Mouse (Mus musculus) spleen, embryonic (tissue): ENCODE results near the gene Angptl6.

Experiments used
- CTCF ChIA-PET: fragments of 350-600 bp; sonication (Branson Sonifier 250); formaldehyde crosslinking; loops from one replicate; lab custom pipeline; 2022; lab: Charles Lee

Angptl6 gene

DNA sequence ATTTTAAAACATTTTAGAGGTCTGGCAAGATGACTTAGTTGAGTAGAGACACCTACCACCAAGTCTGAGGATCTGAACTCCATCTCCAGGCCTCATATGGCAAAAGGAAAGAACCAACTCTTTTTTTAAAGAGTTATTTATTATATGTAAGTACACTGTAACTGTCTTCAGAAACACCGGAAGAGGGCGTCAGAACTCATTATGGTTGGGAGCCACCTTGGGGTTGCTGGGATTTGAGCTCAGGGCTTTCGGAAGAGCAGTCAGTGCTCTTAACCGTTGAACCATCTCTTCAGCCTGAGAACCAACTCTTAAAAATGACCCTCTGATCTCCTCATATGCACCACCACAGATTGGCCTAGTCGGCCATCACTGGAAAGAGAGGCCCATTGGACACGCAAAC lies 7.7 kb upstream of the Angptl6 start:
- CTCF ChIA-PET = no interaction called here

DNA sequence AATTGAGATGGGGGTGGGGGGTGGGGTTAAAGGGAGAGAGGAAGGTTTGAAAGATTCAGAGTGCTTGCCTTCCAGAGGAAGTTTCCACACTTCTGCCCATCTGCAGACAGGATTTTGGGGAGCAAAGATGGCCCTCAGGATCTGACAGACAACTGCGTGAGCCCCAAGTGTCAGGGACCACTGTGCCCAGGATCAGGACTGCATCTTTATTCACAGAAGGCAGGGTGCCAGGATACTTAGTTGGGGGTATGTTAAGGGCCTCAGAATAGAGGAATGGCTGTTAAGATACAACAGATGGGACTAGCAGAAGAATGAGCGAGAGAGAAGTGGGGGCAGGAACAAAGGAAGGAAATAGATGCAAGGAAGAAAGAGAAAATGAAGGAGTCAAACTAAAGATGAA lies 7.0 kb upstream of the Angptl6 start:
- CTCF ChIA-PET = no interaction called here

DNA sequence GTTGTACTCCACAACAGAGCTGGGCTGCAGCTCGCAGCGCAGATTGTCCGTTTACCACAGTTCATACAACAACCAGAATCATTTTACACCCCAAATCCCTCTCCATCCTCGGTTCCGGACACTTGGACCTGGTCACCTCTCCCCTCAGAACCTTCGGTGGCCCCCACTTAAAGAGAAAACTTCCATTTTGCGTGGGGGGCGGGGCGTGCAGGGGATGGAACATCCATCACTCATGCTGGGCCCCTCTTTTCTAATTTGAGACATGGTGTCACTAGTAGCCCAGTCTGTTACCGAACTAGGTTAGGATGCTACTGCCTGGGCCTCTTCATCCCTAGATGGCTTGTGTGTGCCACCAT lies 839 bp downstream of the Angptl6 start:
- CTCF ChIA-PET = interaction anchor here (1.0 kb wide), 1 partner anchor 20 kb away, joined by 9 read pairs; the partner anchor contains the start of gene Eif3g

DNA sequence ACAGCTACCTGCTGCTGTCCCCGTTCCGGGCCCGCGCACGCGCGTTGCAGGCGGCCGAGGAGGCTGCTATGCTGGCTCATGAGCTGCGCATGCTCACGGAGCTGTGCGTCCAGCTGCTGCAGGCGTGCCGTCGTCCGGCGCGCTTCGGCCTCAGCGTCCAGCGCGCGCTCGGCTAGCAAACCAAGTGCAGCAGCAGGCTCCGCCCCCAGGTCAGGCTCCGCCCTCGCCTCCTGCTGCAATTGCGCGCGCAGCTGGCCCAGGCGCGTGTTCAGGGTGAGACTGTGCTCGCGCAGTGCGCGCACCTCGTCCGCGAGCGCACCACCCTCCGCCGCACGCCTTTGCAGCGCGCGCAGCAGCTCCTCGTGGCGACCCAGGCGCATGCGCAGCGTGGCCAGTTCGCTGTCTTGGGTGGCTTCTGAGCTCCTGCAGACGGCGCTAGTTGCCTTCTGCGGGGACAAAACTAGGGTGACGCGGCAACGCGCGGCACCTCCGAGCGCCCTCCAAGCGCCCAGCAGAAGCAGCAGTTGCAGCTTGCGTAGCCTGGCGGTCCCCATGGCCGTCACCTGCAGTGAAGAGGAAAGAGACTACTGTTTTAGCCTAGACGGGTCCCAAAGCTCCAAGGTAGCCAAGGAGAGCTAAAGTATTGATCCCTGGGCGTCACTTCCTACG lies 1.4 kb downstream of the Angptl6 start:
- CTCF ChIA-PET = interaction anchor here (1.0 kb wide), 1 partner anchor 20 kb away, joined by 9 read pairs; the partner anchor contains the start of gene Eif3g

DNA sequence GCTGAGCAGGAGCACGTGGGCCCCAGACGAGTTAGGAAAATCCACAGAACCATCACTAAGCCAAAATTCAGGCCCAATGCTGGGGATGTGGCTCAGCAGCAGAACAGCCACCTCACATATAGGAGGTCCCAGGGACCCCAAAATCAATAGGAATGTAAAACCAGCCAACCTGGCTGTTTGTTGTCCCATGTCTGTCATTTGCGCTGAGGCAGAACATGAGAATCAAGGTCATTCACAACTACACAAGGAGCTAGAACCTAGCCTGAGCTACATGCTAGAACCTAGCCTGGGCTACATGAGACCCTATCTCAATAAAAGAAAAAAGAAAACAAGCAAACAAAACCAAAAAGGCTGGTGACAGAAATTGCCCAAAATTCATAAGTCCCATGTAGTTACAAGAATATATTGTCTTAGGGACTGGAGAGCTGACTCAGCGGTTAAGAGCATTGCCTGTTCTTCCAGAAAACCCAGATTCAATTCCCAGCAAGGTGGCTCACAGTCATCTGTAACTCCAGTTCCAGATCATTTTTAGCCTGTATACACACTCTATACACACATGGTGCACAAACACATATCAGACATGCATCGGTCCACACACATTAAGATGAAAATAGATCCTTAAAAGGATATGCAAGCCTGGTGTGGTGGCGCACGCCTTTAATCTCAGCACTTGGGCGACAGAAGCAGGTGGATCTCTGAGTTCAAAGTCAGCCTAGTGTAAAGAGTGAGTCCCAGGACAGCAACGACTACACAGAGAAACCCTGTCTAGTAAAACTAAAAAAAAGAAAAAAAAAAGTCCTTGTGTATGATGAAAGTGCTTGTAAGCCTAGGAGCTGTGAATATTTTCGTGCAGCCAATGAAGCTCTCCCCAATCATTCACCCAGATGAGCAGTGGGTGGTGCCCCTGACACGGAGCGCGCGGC lies 2.1 kb downstream of the Angptl6 start:
- CTCF ChIA-PET = interaction anchor here (0.5 kb wide), 1 partner anchor 19 kb away, joined by 3 read pairs; no protein-coding TSS in a partner anchor

DNA sequence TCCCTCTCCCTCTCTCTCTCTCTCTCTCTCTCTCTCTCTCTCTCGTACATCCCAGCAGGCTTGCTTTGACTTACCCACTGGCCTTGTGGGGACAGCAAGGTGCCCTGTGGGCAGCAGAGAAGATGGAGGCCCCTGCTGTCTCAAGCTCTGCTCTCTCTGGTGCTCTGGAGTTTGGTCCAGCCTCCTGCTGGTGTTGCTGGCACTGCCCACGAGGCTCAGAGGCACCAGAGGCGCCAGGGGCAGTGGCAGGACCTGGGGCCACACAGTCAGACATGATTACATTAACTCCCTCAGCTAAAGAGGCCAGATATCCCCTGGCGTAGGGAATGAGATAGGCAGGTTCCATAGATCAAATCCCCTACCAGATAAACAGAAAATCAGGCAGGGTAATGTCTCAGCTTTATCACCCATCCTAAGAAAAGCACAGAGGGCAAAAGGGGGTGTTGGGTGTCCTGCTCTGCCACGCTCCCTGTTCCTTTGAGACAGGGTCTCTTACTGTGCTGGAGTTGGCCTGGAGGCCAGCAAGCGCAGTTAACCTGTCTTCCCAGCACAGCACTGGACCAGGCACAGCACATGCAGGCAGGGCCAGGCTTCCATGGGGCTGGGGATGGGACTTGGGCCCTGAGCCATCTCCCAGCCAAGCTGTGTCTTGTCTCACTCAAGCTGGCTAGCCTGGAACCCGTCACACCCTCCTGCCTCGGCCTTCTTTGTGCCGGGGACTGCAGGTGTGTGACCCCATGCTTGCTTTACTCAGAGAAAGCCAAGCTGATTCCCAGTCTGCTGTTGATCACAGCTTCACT lies 3.0 kb downstream of the Angptl6 start:
- CTCF ChIA-PET = interaction anchor here (0.5 kb wide), 1 partner anchor 20 kb away, joined by 3 read pairs; no protein-coding TSS in a partner anchor

DNA sequence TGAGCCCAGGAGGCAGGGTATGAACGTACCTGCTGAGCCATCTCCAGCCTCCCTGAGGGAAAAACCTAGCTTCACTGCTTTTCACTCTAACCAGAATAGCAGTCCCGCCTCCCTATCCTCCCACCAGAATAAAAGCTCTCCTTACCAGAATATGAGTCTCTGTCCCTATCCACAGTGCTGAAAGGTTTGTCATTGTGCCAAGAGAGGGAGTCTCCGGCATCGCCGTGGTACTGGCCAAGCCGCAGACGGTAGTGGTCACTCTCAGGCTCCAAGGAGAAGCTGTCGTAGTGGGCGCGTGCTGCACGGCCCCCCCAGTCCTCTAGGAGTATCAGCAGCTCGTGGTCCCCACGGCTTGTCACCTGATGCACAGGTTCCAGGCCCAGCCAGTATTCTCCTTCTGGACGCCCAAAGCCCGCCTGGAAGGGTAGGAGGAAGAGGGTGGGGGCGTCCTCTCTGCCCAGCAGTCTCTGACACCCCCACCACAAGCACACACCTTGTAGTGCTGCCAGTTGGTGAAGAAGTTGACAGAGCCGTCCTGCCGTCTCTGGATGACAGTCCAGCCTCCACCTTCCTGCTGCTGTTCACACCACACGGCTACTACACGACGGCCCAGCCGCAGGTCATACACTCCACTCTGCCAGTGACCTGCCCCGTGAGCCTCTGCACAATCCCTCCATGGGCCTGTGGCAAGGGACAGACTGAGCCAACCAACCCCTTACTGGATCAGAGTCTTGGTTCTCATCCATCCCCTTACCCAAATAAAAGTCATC lies 4.3 kb downstream of the Angptl6 start:
- CTCF ChIA-PET = no interaction called here

DNA sequence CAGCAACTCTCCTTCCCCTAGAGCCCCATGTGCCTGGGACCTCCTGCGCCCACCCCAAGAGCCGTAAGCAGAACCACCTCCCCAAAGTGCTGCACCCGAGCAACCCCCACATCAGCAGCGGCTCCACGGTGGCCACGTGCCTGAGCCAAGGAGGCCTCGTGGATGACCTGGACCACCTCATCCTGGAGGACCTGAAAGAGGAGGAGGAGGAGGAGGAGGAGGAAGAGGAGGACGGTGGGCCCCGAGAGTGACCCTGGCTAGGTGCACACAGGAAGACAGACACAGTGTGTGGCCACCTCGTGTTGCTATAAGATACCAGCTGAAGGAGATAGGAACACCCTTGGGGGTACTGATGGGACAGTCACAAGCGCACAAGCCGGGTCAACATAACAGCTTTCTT lies 6.0 kb downstream of the Angptl6 start:
- CTCF ChIA-PET = no interaction called here

DNA sequence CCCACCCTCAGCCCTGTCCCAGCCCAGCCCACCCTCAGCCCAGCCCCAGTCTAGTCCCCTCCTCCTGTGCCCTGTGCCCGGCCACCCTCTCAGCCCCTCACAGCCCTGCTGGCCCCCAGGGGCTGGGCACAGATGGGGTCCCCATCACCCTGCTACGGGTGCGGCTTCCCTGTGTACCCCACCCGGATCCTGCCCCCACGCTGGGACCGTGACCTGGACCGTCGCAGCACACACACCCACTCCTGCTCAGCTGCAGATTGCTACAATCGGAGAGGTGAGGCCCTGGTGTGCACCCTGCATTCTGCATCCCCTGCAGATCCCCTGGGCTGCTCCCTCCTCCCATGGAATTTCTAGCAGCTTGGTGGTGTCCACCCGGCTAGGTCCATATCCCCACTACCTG lies 6.5 kb downstream of the Angptl6 start:
- CTCF ChIA-PET = no interaction called here

DNA sequence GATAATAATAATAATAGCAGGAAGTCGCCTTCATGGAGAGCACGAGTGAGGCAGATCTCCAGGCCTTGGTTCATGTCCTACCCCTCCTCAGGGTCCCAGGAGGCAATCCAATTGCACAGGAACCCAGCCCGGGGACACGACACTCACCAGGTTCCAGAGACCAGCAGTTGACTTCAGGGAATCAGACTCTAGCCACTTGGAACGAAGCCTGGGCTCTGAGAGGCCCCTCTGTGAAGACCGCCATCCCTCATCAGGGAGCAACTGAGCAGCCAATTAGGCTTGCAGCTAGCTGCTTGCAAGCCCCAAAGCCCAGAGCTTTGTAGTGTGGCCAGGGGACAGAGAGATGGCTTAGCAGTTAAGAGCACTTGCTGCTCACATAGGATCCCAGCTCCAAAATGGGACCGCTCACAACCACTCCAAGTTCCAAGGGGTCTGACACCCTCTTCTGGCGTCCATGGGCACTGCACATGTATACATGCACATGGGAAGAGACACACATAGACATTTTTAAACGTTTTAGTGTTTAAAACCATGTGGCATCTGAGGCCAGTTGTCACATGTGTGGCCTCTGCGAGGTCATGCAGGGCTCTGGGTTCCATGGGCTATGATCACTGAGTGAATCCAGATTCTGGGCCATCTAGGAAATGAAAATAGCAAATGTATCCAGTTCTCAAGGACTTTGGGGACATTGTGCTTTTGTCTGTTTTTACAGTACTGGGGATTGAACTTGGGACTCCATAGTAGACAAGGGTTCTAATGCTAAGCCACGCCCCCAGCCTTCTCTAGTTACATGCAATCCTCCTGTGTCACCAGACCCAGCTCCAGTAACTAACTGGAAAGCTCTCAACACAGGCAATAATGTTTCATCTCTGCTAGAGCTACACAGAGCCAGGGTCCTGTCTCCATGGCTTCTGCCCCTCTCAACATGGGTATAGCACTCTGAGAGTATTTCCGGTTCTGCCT lies 9.0 kb downstream of the Angptl6 start:
- CTCF ChIA-PET = no interaction called here

DNA sequence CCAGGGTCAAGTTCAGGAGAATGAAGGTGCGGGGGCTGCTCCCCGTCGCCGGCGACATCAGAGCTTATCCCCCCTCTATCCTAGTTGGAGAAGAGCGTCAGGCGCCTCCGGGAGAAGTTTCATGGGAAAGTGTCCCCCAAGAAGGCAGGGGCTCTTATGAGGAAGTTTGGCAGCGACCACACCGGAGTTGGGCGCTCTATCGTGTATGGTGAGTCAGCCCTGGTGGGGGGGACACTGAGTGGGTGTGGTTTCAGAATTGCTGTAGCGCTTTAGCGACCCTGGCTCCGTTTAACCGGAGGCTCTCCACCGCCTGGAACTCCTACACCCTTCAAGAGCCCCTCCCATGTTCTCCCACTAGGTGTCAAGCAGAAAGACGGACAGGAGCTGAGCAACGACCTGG lies 10.3 kb downstream of the Angptl6 start:
- CTCF ChIA-PET = no interaction called here

DNA sequence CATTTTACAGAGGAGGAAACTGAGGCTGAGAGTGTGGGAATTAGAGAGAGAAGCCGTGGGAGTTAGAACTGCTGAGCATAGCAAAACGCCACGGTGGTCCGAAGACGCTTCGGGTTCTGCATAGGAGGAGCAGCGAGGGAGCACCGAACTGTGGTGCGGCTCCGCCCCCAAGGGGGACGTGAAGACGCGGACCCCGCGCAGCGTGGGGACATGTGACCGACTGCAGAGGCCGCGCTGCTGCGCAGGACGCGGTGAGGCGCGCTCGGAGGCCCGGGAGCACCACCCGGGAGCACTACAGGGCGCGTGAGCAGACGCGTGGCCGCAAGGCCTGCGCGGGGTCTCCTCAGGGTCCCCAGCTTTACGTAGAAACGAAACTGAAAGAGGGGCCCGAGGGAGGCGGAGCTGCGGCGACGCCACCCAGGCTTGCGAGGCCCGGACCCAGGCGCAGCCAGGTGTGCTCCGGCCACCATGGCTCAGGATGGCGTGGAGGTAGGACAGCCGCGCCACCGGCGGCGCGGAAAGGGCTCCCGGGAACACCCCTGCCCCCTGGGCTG lies 11.0 kb downstream of the Angptl6 start, which contains the start of gene A230050P20Rik:
Gene A230050P20Rik, plus strand, starts transcription at position 195 of the 554 bp plus-strand sequence.
- CTCF ChIA-PET = no interaction called here

DNA sequence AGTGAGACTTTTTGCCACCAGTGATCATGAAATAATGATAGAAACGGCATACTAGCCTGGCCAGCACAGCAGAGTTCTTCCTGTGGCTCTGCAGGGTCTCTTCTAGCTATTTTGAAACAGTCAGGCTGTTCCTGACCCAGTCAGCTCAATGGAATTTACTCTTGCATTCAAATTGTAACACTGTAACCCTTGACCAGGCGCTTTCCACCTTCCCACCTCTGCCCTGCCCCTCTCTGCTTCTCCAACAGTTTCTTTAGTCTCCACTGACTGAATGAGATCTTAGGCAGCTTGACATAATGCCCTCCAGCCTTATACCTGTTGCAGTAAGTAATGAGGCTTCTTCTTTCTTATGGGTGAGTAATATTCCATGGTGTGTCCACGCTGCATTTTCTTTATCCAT lies 12.6 kb downstream of the Angptl6 start:
- CTCF ChIA-PET = no interaction called here

DNA sequence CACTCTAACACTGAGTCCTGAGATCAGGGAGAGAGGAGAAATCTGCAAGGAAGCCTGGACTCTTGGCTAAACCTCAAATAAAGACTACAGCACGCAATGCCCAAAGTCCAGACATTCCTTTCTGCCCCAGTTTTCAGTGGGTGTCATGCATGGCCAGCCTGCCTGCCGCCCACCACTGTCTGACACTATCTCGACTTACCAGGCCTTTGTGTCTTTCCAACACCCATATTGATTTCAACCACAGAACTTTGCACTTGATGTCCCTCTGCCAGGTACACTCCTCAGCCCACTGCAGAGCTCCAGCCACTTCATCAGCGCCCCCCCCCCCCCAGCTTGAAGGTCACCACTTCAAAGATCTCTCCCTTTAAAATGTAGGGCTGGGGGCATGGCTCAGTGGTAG lies 17.3 kb downstream of the Angptl6 start:
- CTCF ChIA-PET = no interaction called here

DNA sequence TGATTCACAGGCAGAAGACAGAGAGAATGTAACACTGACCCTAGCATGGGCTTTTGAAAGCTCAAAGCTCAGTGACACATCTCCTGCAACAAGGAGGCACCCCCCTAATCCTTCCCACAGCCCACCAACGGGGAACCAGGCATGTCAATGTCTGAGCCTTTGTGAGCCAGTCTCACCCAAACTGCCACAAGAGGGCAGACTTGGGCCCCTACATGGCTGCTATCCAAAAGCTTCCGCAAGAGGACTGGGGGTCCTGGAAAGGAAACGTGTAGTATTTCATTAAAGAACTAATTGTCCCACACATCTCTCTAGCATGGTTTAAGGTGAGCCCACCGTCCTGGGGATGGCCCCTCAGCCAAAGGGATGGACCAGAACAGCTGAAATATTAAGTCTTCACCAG lies 17.7 kb downstream of the Angptl6 start:
- CTCF ChIA-PET = no interaction called here

DNA sequence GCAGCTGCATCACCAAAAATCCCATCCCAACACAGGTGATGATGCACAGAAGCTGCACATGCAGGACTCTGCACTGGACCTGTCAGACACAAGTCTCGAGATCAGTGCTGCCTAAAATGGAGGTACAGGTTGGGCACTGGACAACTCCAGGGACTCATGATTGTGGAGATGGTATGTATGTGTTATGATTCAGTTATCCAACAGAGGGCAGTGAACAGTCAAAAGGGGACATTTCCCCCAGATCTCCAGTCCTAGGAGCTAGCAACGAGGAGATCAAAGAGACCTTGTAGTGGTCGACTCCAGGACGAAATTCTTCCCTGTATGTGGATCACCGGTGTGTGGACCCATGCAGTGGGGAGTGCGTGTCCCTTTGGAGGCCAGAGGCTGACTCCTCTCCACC lies 19.6 kb downstream of the Angptl6 start:
- CTCF ChIA-PET = no interaction called here

DNA sequence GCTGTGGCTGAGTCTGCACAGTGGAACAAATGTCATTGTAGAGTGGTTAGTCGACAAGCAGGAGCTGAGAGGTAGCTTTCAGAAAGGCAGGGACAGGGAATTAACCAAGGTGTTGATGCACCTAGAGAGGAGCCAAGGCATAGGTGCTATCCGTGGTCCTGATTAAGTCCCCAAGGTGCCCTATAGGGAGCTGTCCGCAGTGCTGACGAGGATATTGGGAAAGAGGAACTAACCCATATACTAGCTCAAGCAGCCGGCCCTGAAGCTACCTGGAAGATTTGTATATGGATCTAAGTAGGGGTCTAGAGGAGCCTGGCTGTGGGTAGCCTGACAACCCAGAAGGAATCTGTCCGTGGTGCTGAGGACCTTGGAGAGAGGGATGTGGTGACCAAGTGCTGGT lies 22.4 kb downstream of the Angptl6 start:
- CTCF ChIA-PET = no interaction called here

DNA sequence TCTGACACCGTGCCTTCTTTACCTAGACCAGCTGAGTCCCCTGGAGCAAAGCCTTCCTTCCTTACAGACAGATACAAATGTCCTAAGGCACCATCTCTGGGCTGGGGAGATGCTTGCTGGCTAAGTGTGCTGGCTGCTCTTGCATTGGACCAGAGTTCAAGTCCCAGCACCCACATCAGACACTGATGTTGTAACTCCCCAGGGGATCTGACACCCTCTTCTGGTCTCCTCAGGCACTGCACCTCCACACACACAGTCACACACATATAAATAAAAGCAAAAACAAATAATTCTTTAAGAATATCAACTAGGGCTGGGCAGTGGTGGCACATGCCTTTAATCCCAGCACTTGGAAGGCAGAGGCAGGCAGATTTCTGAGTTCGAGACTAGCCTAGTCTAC lies 29.3 kb downstream of the Angptl6 start:
- CTCF ChIA-PET = no interaction called here

DNA sequence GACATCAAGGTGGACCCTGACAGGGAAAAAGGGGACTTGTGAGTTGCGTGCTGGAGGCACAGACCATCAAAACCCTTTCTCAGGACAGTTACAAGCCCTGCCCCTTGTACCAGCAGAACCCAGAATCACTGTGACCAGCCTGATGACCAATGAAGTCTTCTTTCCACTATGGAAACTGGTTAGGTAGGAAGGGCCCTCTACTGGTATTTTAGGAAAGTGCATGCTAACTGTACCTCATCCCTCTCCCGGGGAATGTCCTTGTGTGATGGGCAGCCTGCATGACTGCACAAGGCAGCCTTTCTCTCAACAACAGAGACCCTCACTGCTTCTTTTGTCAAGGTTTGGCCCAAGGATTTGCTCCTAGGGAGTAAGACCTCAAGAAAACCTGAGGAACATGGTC lies 36.9 kb downstream of the Angptl6 start:
- CTCF ChIA-PET = no interaction called here

DNA sequence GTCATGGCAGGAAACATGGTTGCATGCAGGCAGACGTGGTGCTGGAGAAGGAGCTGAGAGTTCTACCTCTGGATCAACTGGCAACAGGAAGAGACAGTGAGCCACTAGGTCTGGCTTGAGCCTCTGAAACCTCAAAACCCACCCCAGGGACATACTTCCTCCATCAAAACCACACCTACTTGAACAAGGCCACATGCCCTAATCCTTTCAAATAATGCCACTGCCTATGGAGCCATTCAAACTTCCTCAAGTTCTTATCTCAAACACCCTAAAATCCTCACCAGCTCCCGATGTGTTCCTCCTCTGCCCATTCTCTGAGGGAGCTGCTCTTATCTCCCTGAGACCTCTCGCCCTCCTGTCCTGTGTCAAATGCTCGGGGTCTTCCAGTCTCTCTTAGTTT lies 37.3 kb downstream of the Angptl6 start:
- CTCF ChIA-PET = no interaction called here
